Mouse (Mus musculus) 3T3-L1 (cell line): Measurements from ENCODE around the gene Tsen15.

Experiments
- DNase-seq: peaks from one replicate; pipeline ENCODE4 v3.0.0-alpha.2; 2015; ENCODE audit warnings: low read depth, low spot score

Gene Tsen15

GRCm38 (mm10) chr1:152386188-152386835 is at the start of gene Tsen15:
TSS of gene Tsen15 (minus strand) at chr1:152386688.
- peak; percentile 83 for DNase-seq

- DNase-seq: no peak
These were observed 47.7 kb upstream of the Tsen15 start for GRCm38 (mm10) chr1:152434166-152434565.

GRCm38 (mm10) chr1:152429805-152430204 is 43.3 kb upstream of the Tsen15 start:
- no peak for DNase-seq

- no peak for DNase-seq
These were observed 41.6 kb upstream of the Tsen15 start for GRCm38 (mm10) chr1:152427912-152428581.

- no peak for DNase-seq
These were observed 36.6 kb upstream of the Tsen15 start for GRCm38 (mm10) chr1:152423052-152423451.

GRCm38 (mm10) chr1:152422295-152422694 is 35.8 kb upstream of the Tsen15 start:
- no peak for DNase-seq

GRCm38 (mm10) chr1:152417602-152418001 is 31.1 kb upstream of the Tsen15 start:
- DNase-seq: no peak

GRCm38 (mm10) chr1:152416306-152416904 is 29.9 kb upstream of the Tsen15 start:
- no peak for DNase-seq

- no peak for DNase-seq
These were observed 28.0 kb upstream of the Tsen15 start for GRCm38 (mm10) chr1:152414451-152414850.

GRCm38 (mm10) chr1:152413961-152414360 is 27.5 kb upstream of the Tsen15 start:
- DNase-seq: no peak

GRCm38 (mm10) chr1:152413116-152413515 is 26.6 kb upstream of the Tsen15 start:
- DNase-seq: no peak

GRCm38 (mm10) chr1:152410657-152411056 is 24.2 kb upstream of the Tsen15 start:
- DNase-seq: no peak

GRCm38 (mm10) chr1:152409356-152409755 is 22.9 kb upstream of the Tsen15 start:
- DNase-seq: no peak

GRCm38 (mm10) chr1:152407021-152407946 is 20.8 kb upstream of the Tsen15 start:
- no peak for DNase-seq

GRCm38 (mm10) chr1:152400556-152401540 is 14.4 kb upstream of the Tsen15 start:
- no peak for DNase-seq

GRCm38 (mm10) chr1:152399790-152400555 is 13.5 kb upstream of the Tsen15 start, which contains the start of gene Colgalt2:
TSS of gene Colgalt2 (plus strand) at chr1:152399830.
- DNase-seq: no peak

GRCm38 (mm10) chr1:152398708-152399107 is 12.2 kb upstream of the Tsen15 start:
- no peak for DNase-seq

- no peak for DNase-seq
These were observed 8.5 kb upstream of the Tsen15 start for GRCm38 (mm10) chr1:152394956-152395515.

- DNase-seq: no peak
These were observed 7.6 kb upstream of the Tsen15 start for GRCm38 (mm10) chr1:152394137-152394536.
